Mouse (Mus musculus) small intestine, adult 2 months (tissue): Measurements from ENCODE around the gene Ppm1l. TPM values are rescaled to one million over a fixed set of nuclear protein-coding genes. Genes with fewer than 3 reads are reported as not detected.

Source experiments
- H3K27ac ChIP-seq: fragments of 200-500 bp; 2 replicates; pipeline ENCODE4 v1.5.1; 2012; ENCODE audit warnings: low read depth, low read length, control low read depth, inconsistent platforms; ENCODE audit not compliant: insufficient read depth
- H3K27me3 ChIP-seq: fragments of 200-500 bp; 2 replicates; pipeline ENCODE4 v1.6.1; 2012; ENCODE audit warnings: mild to moderate bottlenecking, moderate library complexity, low read length, inconsistent platforms; ENCODE audit not compliant: control insufficient read depth, insufficient read depth
- H3K36me3 ChIP-seq: fragments of 200-500 bp; 2 replicates; pipeline ENCODE4 v1.6.1; 2012; ENCODE audit warnings: mild to moderate bottlenecking, low read length, control low read depth, inconsistent platforms; ENCODE audit not compliant: control insufficient read depth, insufficient read depth
- H3K4me1 ChIP-seq: fragments of 200-500 bp; 2 replicates; pipeline ENCODE4 v1.6.1; 2012; ENCODE audit warnings: low read length, inconsistent platforms, mixed read lengths; ENCODE audit not compliant: control insufficient read depth, insufficient read depth, insufficient read length
- H3K4me3 ChIP-seq: fragments of 200-500 bp; 2 replicates; pipeline ENCODE4 v1.5.1; 2012; ENCODE audit warnings: low read depth, mild to moderate bottlenecking, control low read depth, inconsistent platforms, low read length, moderate library complexity
- CTCF ChIP-seq: fragments of 200-500 bp; IDR thresholded peaks from 2 replicates; pipeline ENCODE4 v1.5.1; 2012; ENCODE audit warnings: low read depth, mild to moderate bottlenecking, control low read depth, inconsistent platforms, low read length, moderate library complexity, mixed read lengths; ENCODE audit not compliant: insufficient replicate concordance, insufficient read length; ENCODE audit errors: extremely low read depth
- POLR2A ChIP-seq: fragments of 200-500 bp; IDR thresholded peaks from 2 replicates; pipeline ENCODE4 v1.6.1; 2012; ENCODE audit warnings: low read depth, mild to moderate bottlenecking, control low read depth, inconsistent platforms, low read length, moderate library complexity
- WGBS: fragments of 180-500 bp; shearing (Covaris S2); methylation state at CpG from one replicate; pipeline ENCODE4 v1.1.7; 2018; 5-methylcytosine and 5-hydroxymethylcytosine counted together
- polyA plus RNA-seq: library from polyadenylated mRNA; depleted of rRNA; stranded (reverse); fragments of >200 nt; gene quantifications from 2 replicates; pipeline ENCODE4 v1.2.3, GENCODE M21; 2012; rRNA removed

Ppm1l gene
- polyA plus RNA-seq, 1 experiment, result 1.1 TPM

- WGBS, result 48% methylated on average over 7 of the region's 7 CpGs
- TF ChIP-seq POLR2A (no peak), CTCF (no peak)
- Histone ChIP-seq H3K27me3 (peaks cover 12% of the 10 kb centered on the region), H3K4me1 (peaks cover 2% of the 10 kb centered on the region), H3K4me3 (peak overlapping the region; percentile 64; the same call in 1 of the 2 replicates), H3K27ac (no peak overlapping the region), H3K36me3 (no peaks in the 10 kb centered on the region)
Measured at GRCm38 (mm10) chr3:69597816-69598215, 281.2 kb downstream of the Ppm1l start.

- TF ChIP-seq CTCF, result no peak
- no peak for TF ChIP-seq POLR2A
- Histone ChIP-seq H3K4me3 (peak within 1 kb of the TSS; percentile 64), H3K27me3 (peaks cover 12% of the 10 kb centered on the region), H3K27ac (peak within 1 kb of the TSS; percentile 40), H3K4me1 (peaks cover 2% of the 10 kb centered on the region), H3K36me3 (no peaks in the 10 kb centered on the region)
- 3% methylated on average over 99 of the region's 99 CpGs for WGBS
Measured at GRCm38 (mm10) chr3:69598261-69599165, 281.9 kb downstream of the Ppm1l start, which contains the start of gene B3galnt1. B3galnt1 (minus strand) TSS chr3:69598960.

GRCm38 (mm10) chr3:69599166-69599500 lies 282.5 kb downstream of the Ppm1l start:
- Histone ChIP-seq H3K4me1 (peaks cover 2% of the 10 kb centered on the region), H3K27me3 (peaks cover 12% of the 10 kb centered on the region), H3K36me3 (no peaks in the 10 kb centered on the region), H3K27ac (no peak overlapping the region), H3K4me3 (peak overlapping the region; percentile 64)
- 15% methylated on average over 5 of the region's 5 CpGs for WGBS
- TF ChIP-seq POLR2A (no peak), CTCF (no peak)

GRCm38 (mm10) chr3:69606923-69607322 lies 290.3 kb downstream of the Ppm1l start:
- WGBS, result 70% methylated on average over 1 of the region's 1 CpGs
- TF ChIP-seq POLR2A (no peak), CTCF (no peak)
- no peaks in the 10 kb centered on the region for H3K27me3 ChIP-seq
- no peaks in the 10 kb centered on the region for H3K4me1 ChIP-seq
- H3K4me3 ChIP-seq, result no peak overlapping the region
- no peak overlapping the region for H3K27ac ChIP-seq
- H3K36me3 ChIP-seq, result no peaks in the 10 kb centered on the region

- Histone ChIP-seq H3K36me3 (no peaks in the 10 kb centered on the region), H3K4me1 (no peaks in the 10 kb centered on the region)
- TF ChIP-seq POLR2A, result no peak
- no peak for TF ChIP-seq CTCF
Measured at GRCm38 (mm10) chr3:69607468-69607867, 290.8 kb downstream of the Ppm1l start.

GRCm38 (mm10) chr3:69607909-69608308 lies 291.2 kb downstream of the Ppm1l start:
- Histone ChIP-seq H3K27me3 (no peaks in the 10 kb centered on the region), H3K4me3 (no peak overlapping the region), H3K36me3 (no peaks in the 10 kb centered on the region), H3K27ac (no peak overlapping the region), H3K4me1 (no peaks in the 10 kb centered on the region)
- no peak for TF ChIP-seq POLR2A
- TF ChIP-seq CTCF, result no peak
- WGBS, result 92% methylated on average over 5 of the region's 5 CpGs

More at GRCm38 (mm10) chr3:69607468-69607867, 290.8 kb downstream of the Ppm1l start:
- H3K4me3 ChIP-seq, result no peak overlapping the region
- H3K27ac ChIP-seq, result no peak overlapping the region
- WGBS, result 21% methylated on average over 1 of the region's 1 CpGs
- no peaks in the 10 kb centered on the region for H3K27me3 ChIP-seq

Other genes with a start within 250 kb of the Ppm1l start
- gene Kpna4, start 189.7 kb upstream of the Ppm1l start, polyA plus RNA-seq, result 2.0 and 4.6 TPM in 2 replicates
- 3.1 and 4.5 TPM in 2 replicates for gene Arl14, start 94.4 kb upstream of the Ppm1l start, polyA plus RNA-seq